Mouse (Mus musculus) layer of hippocampus, adult 9-11 months (tissue): Measurements from ENCODE around the gene Cd55b.
"Not testable (repeated sequence)": the region's sequence is repeated elsewhere in the genome, so short reads cannot be mapped to it uniquely, and the experiment has no call there.

ENCODE experiments used
- DNase-seq: peaks from one replicate; pipeline ENCODE4 v3.0.0; 2022

Cd55b gene

GRCm38 (mm10) chr1:130422664-130423111 lies at the start of gene Cd55b:
TSS of gene Cd55b (minus strand) at chr1:130423009.
- peak; percentile 17 for DNase-seq

GRCm38 (mm10) chr1:130470074-130470473 lies 47.3 kb upstream of the Cd55b start:
- no peak for DNase-seq

- DNase-seq = no peak
Measured at GRCm38 (mm10) chr1:130467453-130467852, 44.6 kb upstream of the Cd55b start.

GRCm38 (mm10) chr1:130464173-130464572 lies 41.4 kb upstream of the Cd55b start:
- DNase-seq = no peak

GRCm38 (mm10) chr1:130462867-130463266 lies 40.1 kb upstream of the Cd55b start:
- no peak for DNase-seq

GRCm38 (mm10) chr1:130462084-130462861 lies 39.5 kb upstream of the Cd55b start, which contains the start of gene Cd55:
TSS of gene Cd55 (minus strand) at chr1:130462744.
- DNase-seq = peak; percentile 78

- no peak for DNase-seq
Measured at GRCm38 (mm10) chr1:130455111-130455510, 32.3 kb upstream of the Cd55b start.

- DNase-seq = not testable (repeated sequence)
Measured at GRCm38 (mm10) chr1:130442930-130443329, 20.1 kb upstream of the Cd55b start.

GRCm38 (mm10) chr1:130430920-130431319 lies 8.1 kb upstream of the Cd55b start:
- no peak for DNase-seq

GRCm38 (mm10) chr1:130428667-130429066 lies 5.9 kb upstream of the Cd55b start:
- DNase-seq = not testable (repeated sequence)

- DNase-seq = not testable (repeated sequence)
Measured at GRCm38 (mm10) chr1:130427175-130427853, 4.5 kb upstream of the Cd55b start.

- not testable (repeated sequence) for DNase-seq
Measured at GRCm38 (mm10) chr1:130422033-130422432, 776 bp downstream of the Cd55b start.

GRCm38 (mm10) chr1:130397109-130397508 lies 25.7 kb downstream of the Cd55b start:
- not testable (repeated sequence) for DNase-seq

- DNase-seq = not testable (repeated sequence)
Measured at GRCm38 (mm10) chr1:130387282-130387681, 35.5 kb downstream of the Cd55b start.

GRCm38 (mm10) chr1:130377726-130378429 lies 44.9 kb downstream of the Cd55b start:
- DNase-seq = no peak

GRCm38 (mm10) chr1:130374173-130374785 lies 48.5 kb downstream of the Cd55b start:
- DNase-seq = no peak

- DNase-seq = no peak
Measured at GRCm38 (mm10) chr1:130373398-130374083, 49.3 kb downstream of the Cd55b start.

GRCm38 (mm10) chr1:130371895-130372528 lies 50.8 kb downstream of the Cd55b start:
- peak; percentile 24 for DNase-seq

- DNase-seq = no peak
Measured at GRCm38 (mm10) chr1:130371291-130371690, 51.5 kb downstream of the Cd55b start.

GRCm38 (mm10) chr1:130350077-130350635 lies 72.7 kb downstream of the Cd55b start:
- peak; percentile 15 for DNase-seq

- no peak for DNase-seq
Measured at GRCm38 (mm10) chr1:130342429-130342828, 80.4 kb downstream of the Cd55b start.
